Mouse (Mus musculus) MEL (cell line): Measurements from ENCODE around the gene Sirt3.
A peak's percentile ranks its signal among the peaks of the same experiment; 100 is the strongest.

Source experiments
- BHLHE40 ChIP-seq: IDR thresholded peaks from 2 replicates; pipeline ENCODE4 v1.6.1; 2012; ENCODE audit warnings: low read depth, mild to moderate bottlenecking, inconsistent platforms, low read length, improper control_type of control experiment, borderline replicate concordance
- CTCF ChIP-seq, 3 experiments: IDR thresholded peaks in 2 of 3; conservative IDR thresholded peaks in 1 of 3; 2 replicates each; pipeline ENCODE4 v1.5.1; 2011 to 2012; ENCODE audit warnings: low read length in 3 of 3, low read depth in 2 of 3, mild to moderate bottlenecking in 2 of 3, improper control_type of control experiment in 1 of 3, inconsistent platforms in 1 of 3, mixed read lengths in 1 of 3, moderate library complexity in 1 of 3; ENCODE audit not compliant: control insufficient read depth in 1 of 3, insufficient read depth in 1 of 3, poor library complexity in 1 of 3, severe bottlenecking in 1 of 3
- EP300 ChIP-seq, 2 experiments: IDR thresholded peaks; 2 replicates each; pipeline ENCODE4 v1.6.1; 2011; ENCODE audit warnings: improper control_type of control experiment in 2 of 2, low read length in 2 of 2, low read depth in 1 of 2, mild to moderate bottlenecking in 1 of 2
- POLR2A ChIP-seq, 2 experiments: IDR thresholded peaks; 2 replicates each; pipeline ENCODE4 v1.6.1; 2011 to 2012; ENCODE audit warnings: low read length in 2 of 2, mild to moderate bottlenecking in 2 of 2, control low read depth in 1 of 2, improper control_type of control experiment in 1 of 2, low read depth in 1 of 2, moderate library complexity in 1 of 2; ENCODE audit not compliant: control insufficient read depth in 1 of 2, insufficient read depth in 1 of 2, poor library complexity in 1 of 2
- UBTF ChIP-seq: IDR thresholded peaks from 2 replicates; pipeline ENCODE4 v1.6.1; 2012; ENCODE audit warnings: low read depth, mild to moderate bottlenecking, inconsistent platforms, low read length, improper control_type of control experiment, moderate library complexity, borderline replicate concordance; ENCODE audit not compliant: insufficient read depth
- ZMIZ1 ChIP-seq: IDR thresholded peaks from 2 replicates; pipeline ENCODE4 v1.6.1; 2012; ENCODE audit warnings: low read depth, mild to moderate bottlenecking, inconsistent platforms, low read length, improper control_type of control experiment, moderate library complexity

GRCm38 (mm10) chr7:140844905-140845665, 37.0 kb downstream of the Sirt3 start, which contains the start of gene Scgb1c1:
- TF ChIP-seq EP300 (IDR thresholded peaks at IDR 0.05; ENCODE audit: low read depth in 1 of 2, low read length in 2 of 2) (no peak), ZMIZ1 (no peak), CTCF (IDR thresholded peaks at IDR 0.05 in 2 of 3, conservative IDR thresholded peaks at IDR 0.05 in 1 of 3; ENCODE audit: control insufficient read depth in 1 of 3, insufficient read depth in 1 of 3, low read depth in 2 of 3, low read length in 3 of 3, poor library complexity in 1 of 3, severe bottlenecking in 1 of 3) (peak; percentile 67 to 97 (median 94)), POLR2A (IDR thresholded peaks at IDR 0.05; ENCODE audit: control insufficient read depth in 1 of 2, insufficient read depth in 1 of 2, low read depth in 1 of 2, low read length in 2 of 2, poor library complexity in 1 of 2) (no peak), UBTF (no peak), BHLHE40 (0 out of 2 replicates have a peak, but pooled peaks have one; percentile 13)
